Mouse (Mus musculus): ENCODE data around the gene Galp. TPM values are rescaled to one million over a fixed set of nuclear protein-coding genes. Genes with fewer than 3 reads are reported as not detected.

Galp gene
- polyA plus RNA-seq (2012; rRNA removed), result not detected in 2 replicates

GRCm38 (mm10) chr7:6196790-6197189 is at the start of gene Galp:
Galp (plus strand) TSS chr7:6197090.

GRCm38 (mm10) chr7:6155901-6156411 is 40.9 kb upstream of the Galp start, which contains the start of gene Zfp787:
Zfp787 (minus strand) TSS chr7:6155997.

GRCm38 (mm10) chr7:6172006-6172649 is 24.8 kb upstream of the Galp start, which contains the start of gene Zfp444:
Zfp444 (plus strand) TSS chr7:6172226.

GRCm38 (mm10) chr7:6221978-6222377 is 25.1 kb downstream of the Galp start, which contains the start of gene Zscan5b:
Zscan5b (plus strand) TSS chr7:6222278.

GRCm38 (mm10) chr7:6252410-6252809 is 55.5 kb downstream of the Galp start, which contains the start of gene Epp13:
Epp13 (plus strand) TSS chr7:6252710.

Other genes starting within 250 kb of the Galp start
- not detected in 2 replicates for gene Vmn1r65, start 186.1 kb upstream of the Galp start, polyA plus RNA-seq (2012; rRNA removed)
- gene Nlrp4c, start 151.9 kb upstream of the Galp start, polyA plus RNA-seq (2012; rRNA removed), result not detected in 2 replicates
- 37.3 and 38.6 TPM in 2 replicates for gene Zfp787, start 41.1 kb upstream of the Galp start, polyA plus RNA-seq (2012; rRNA removed)
- 62.6 and 66.3 TPM in 2 replicates for gene Zfp444, start 24.9 kb upstream of the Galp start, polyA plus RNA-seq (2012; rRNA removed)
- gene Zscan5b, start 25.2 kb downstream of the Galp start, polyA plus RNA-seq (2012; rRNA removed), result not detected in 2 replicates
- 0.35 and 0.43 TPM in 2 replicates for gene Epp13, start 55.6 kb downstream of the Galp start, polyA plus RNA-seq (2012; rRNA removed)
- gene Zfp667, start 89.5 kb downstream of the Galp start, polyA plus RNA-seq (2012; rRNA removed), result 7.2 and 7.6 TPM in 2 replicates
- gene Zfp583, start 134.2 kb downstream of the Galp start, polyA plus RNA-seq (2012; rRNA removed), result 12.9 and 13.1 TPM in 2 replicates
- 4.1 and 4.4 TPM in 2 replicates for gene Gm3854, start 146.7 kb downstream of the Galp start, polyA plus RNA-seq (2012; rRNA removed)
- gene Zfp78, start 166.2 kb downstream of the Galp start, polyA plus RNA-seq (2012; rRNA removed), result 3.8 and 4.1 TPM in 2 replicates
- 18.0 and 18.3 TPM in 2 replicates for gene Zfp28, start 186.2 kb downstream of the Galp start, polyA plus RNA-seq (2012; rRNA removed)
- 9.1 and 10.4 TPM in 2 replicates for gene Smim17, start 201.6 kb downstream of the Galp start, polyA plus RNA-seq (2012; rRNA removed)
- gene Gm20715, start 213.2 kb downstream of the Galp start, polyA plus RNA-seq (2012; rRNA removed), result 0.31 and 0.41 TPM in 2 replicates
- gene Olfr1344, start 241.6 kb downstream of the Galp start, polyA plus RNA-seq (2012; rRNA removed), result 1.2 TPM in 2 replicates

All from central nervous system, embryonic 18 days (tissue).